25 mouse cellular contexts compared by ENCODE assay signal in the genomic region with DNA sequence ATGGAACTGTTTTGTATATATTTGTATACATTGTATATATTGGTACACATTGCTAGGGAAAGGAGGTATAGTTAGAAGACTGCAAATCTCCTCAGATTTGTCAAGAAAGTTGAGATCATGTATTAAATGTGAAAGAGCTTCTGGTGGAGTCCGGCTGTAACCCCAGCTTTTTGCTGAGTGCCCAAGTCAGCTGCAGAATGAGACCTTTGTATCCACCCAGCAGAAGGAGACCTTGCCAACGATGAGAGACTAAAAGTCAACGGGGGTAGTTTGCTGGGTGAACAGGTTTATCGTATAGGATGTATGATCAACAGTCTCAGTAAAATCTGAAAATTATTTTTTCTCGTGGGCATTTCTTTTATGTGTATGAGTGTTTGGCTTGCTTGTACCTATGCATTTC.
DNase-seq lines count a peak whose midpoint lies in the region; ATAC-seq and TF ChIP-seq lines count a peak whose summit lies in the region.
"Had no signal": no experiment of that assay in that cellular context is flagged by ENCODE, and none has a peak within 500 bp of the region (broad histone marks: within the 10 kb centered on the region; RNA-seq: fewer than 3 reads in every experiment).

No protein-coding gene starts in this region.

- H3K9ac ChIP-seq in liver, adult 2 months (ENCODE audit: low read depth, low read length) = no peak overlapping the region
- H3K9ac ChIP-seq in liver, embryonic 11.5 days (ENCODE audit: low read depth, low read length) = no peak overlapping the region
- H3K9ac ChIP-seq: embryonic facial prominence, embryonic 12.5 days; forebrain, embryonic 13.5 days had no signal

- WGBS in kidney, adult 2 months = 69% methylated on average over 5 of the region's 5 CpGs
- 37% methylated on average over 5 of the region's 5 CpGs for WGBS in liver, adult 2 months
- 89% methylated on average over 5 of the region's 5 CpGs for WGBS in liver, embryonic 11.5 days

- H3K27me3 ChIP-seq in kidney, adult 2 months (replicated peaks; ENCODE audit: control insufficient read depth, insufficient read depth, low read length) = no peaks in the 10 kb centered on the region
- H3K27me3 ChIP-seq in liver, adult 2 months (ENCODE audit: control insufficient read depth, insufficient read depth, low read length) = no peaks in the 10 kb centered on the region
- no peaks in the 10 kb centered on the region for H3K27me3 ChIP-seq in liver, embryonic 11.5 days (replicated peaks; ENCODE audit: control insufficient read depth, insufficient read depth, low read length)
- H3K27me3 ChIP-seq: CH12.LX; embryonic facial prominence, embryonic 12.5 days; forebrain, embryonic 13.5 days; Patski had no signal

- H3K36me3 ChIP-seq in kidney, adult 2 months (ENCODE audit: control insufficient read depth, insufficient read depth, low read length) = no peaks in the 10 kb centered on the region
- no peaks in the 10 kb centered on the region for H3K36me3 ChIP-seq in liver, adult 2 months (ENCODE audit: control insufficient read depth, insufficient read depth, low read length)
- H3K36me3 ChIP-seq in liver, embryonic 11.5 days (ENCODE audit: control insufficient read depth, insufficient read depth, low read length) = no peaks in the 10 kb centered on the region
- H3K36me3 ChIP-seq: embryonic facial prominence, embryonic 10.5 days; embryonic facial prominence, embryonic 12.5 days; G1E had no signal

- no peak for TF ChIP-seq CTCF in kidney, adult 2 months (conservative IDR thresholded peaks at IDR 0.05; ENCODE audit: insufficient read depth, insufficient read length, low read depth, low read length)
- no peak for TF ChIP-seq CTCF in liver, adult 2 months (IDR thresholded peaks at IDR 0.05; ENCODE audit: low read depth, low read length)

- H3K4me1 ChIP-seq in kidney, adult 2 months (ENCODE audit: control insufficient read depth, insufficient read depth, low read length) = peaks cover 16% of the 10 kb centered on the region; the same call in 1 of the 2 replicates
- H3K4me1 ChIP-seq in liver, adult 2 months (ENCODE audit: control insufficient read depth, insufficient read depth, low read length) = peaks cover 8% of the 10 kb centered on the region
- H3K4me1 ChIP-seq in liver, embryonic 11.5 days (replicated peaks; ENCODE audit: control insufficient read depth, insufficient read depth, low read length) = no peaks in the 10 kb centered on the region
- H3K4me1 ChIP-seq: forebrain, embryonic 13.5 days had no signal

- peaks cover 10% of the 10 kb centered on the region; the same call in 1 of the 2 replicates for H3K79me2 ChIP-seq in liver, adult 2 months (ENCODE audit: control insufficient read depth, insufficient read depth, low read length)

- no peaks in the 10 kb centered on the region for H3K9me3 ChIP-seq in liver, embryonic 11.5 days (ENCODE audit: control insufficient read depth, low read length)
- H3K9me3 ChIP-seq: embryonic facial prominence, embryonic 10.5 days; embryonic facial prominence, embryonic 12.5 days; forebrain, embryonic 13.5 days had no signal

- H3K4me2 ChIP-seq in liver, embryonic 11.5 days = no peak overlapping the region
- H3K4me2 ChIP-seq: embryonic facial prominence, embryonic 12.5 days; forebrain, embryonic 13.5 days had no signal

- DNase-seq in kidney, adult 2 months = peak; percentile 55
- DNase-seq in kidney, postnatal 4 days = no peak
- peak; percentile 53 for DNase-seq in kidney, adult 9 months
- no peak for DNase-seq in kidney, adult 18-20 months
- peak; percentile 25 to 52 for DNase-seq in kidney, postnatal 25 days
- DNase-seq in kidney, postnatal 10 days = no peak
- DNase-seq in liver, adult 2 months (ENCODE audit: extremely low read depth, low read depth, low spot score) = peak; percentile 53
- DNase-seq in liver, embryonic 11.5 days (ENCODE audit: low spot score) = no peak
- DNase-seq: adrenal gland, adult 8-10 months; adrenal gland, postnatal 14 days; adrenal gland, postnatal 36 days; B cell, adult 2 months; cerebellum, adult 11-12 months; cerebellum, adult 2 months; cerebellum, adult 9-10 months; cerebellum, postnatal 10 days; cerebellum, postnatal 25 days had no signal

- no peak for ATAC-seq in liver, embryonic 11.5 days (replicated peaks; ENCODE audit: low FRiP score)
- ATAC-seq: activated CD4-positive, CD25-positive, alpha-beta regulatory T cell, adult 4 months; CD4-positive, CD25-positive, alpha-beta regulatory T cell, adult 4 months; forebrain, embryonic 13.5 days; Patski had no signal

- TF ChIP-seq POLR2A in kidney, adult 2 months (IDR thresholded peaks at IDR 0.05; ENCODE audit: low read depth, low read length) = no peak
- no peak for TF ChIP-seq POLR2A in liver, adult 2 months (IDR thresholded peaks at IDR 0.05; ENCODE audit: extremely low read depth, insufficient read depth, low read length)

- H3K4me3 ChIP-seq in kidney, adult 2 months (ENCODE audit: insufficient read depth, low read depth, low read length) = no peak overlapping the region
- no peak overlapping the region for H3K4me3 ChIP-seq in liver, adult 2 months (ENCODE audit: insufficient read depth, low read depth, low read length)
- no peak overlapping the region for H3K4me3 ChIP-seq in liver, embryonic 11.5 days (ENCODE audit: low read depth, low read length)
- H3K4me3 ChIP-seq: embryonic facial prominence, embryonic 10.5 days; embryonic facial prominence, embryonic 12.5 days; forebrain, embryonic 13.5 days had no signal

- no peak overlapping the region for H3K27ac ChIP-seq in kidney, adult 2 months (ENCODE audit: insufficient read depth, low read depth, low read length)
- H3K27ac ChIP-seq in liver, adult 2 months (replicated peaks; ENCODE audit: insufficient read depth, low read depth, low read length) = no peak overlapping the region
- no peak overlapping the region for H3K27ac ChIP-seq in liver, embryonic 11.5 days (ENCODE audit: low read depth, low read length)
- H3K27ac ChIP-seq: embryonic facial prominence, embryonic 10.5 days; embryonic facial prominence, embryonic 12.5 days; forebrain, embryonic 13.5 days had no signal

Comparison
In these comparisons a context has a peak if more than half of its experiments do, and no peak if none do; other contexts are left out.
1. DNase-seq: peak in kidney, adult 2 months (single experiment), kidney, adult 9 months (single experiment), kidney, postnatal 25 days (2 of 2) and liver, adult 2 months (single experiment); none in kidney, postnatal 4 days (0 of 2), kidney, adult 18-20 months (single experiment), kidney, postnatal 10 days (single experiment) and liver, embryonic 11.5 days (single experiment).